Mouse (Mus musculus): ENCODE data around the gene Usp5.

The Usp5 gene

GRCm38 (mm10) chr6:124828868-124829798 lies at the start of gene Usp5, which contains the start of gene Cdca3:
Gene Usp5 (minus strand): TSS chr6:124829484.
Gene Cdca3 (plus strand): TSS chr6:124829547.
- peak; percentile 95 to 98 for DNase-seq (ENCODE audit: low spot score in 2 of 2)

DNA sequence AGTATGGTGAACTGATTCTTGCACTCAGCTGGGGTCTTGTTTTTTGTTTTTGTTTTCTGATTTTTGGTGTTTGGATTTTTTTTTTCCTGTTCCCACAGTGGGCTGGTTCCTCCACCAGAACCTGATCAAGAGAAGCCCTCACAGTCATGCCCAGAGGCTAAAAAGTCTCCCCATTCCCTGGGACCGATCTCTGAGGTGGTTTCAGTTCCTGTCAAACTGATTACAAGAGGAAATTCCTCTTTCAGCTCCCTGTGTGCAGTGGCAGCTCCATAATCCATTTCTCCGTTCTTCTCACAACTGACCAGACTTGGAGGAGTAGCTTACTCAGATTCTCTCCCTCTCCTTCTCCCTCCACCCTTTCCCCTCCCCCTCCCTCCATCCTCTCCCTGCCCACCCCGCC lies 45.1 kb upstream of the Usp5 start:
- DNase-seq (ENCODE audit: low spot score in 2 of 2): no peak

DNA sequence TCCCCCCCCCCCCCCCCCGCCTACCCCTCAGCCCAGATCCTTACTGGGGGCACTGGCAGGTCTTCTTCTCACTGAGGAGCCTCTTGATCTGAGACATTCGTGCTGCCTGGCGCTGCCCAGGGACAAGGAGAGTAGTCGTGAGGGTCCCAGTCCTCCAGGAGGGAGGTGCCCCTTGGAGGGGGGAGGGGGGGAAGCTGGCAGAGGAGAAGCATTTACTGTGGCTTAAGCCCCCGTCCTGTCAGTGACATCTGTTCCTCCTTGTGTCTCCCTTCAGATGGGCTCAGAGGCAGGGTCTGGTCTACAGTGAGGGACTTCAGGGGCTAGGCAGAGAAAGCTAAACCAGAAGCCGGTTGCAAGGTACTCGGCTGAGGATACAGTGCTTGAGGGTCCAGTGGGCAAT lies 37.3 kb upstream of the Usp5 start:
- no peak for DNase-seq (ENCODE audit: low spot score in 2 of 2)

DNA sequence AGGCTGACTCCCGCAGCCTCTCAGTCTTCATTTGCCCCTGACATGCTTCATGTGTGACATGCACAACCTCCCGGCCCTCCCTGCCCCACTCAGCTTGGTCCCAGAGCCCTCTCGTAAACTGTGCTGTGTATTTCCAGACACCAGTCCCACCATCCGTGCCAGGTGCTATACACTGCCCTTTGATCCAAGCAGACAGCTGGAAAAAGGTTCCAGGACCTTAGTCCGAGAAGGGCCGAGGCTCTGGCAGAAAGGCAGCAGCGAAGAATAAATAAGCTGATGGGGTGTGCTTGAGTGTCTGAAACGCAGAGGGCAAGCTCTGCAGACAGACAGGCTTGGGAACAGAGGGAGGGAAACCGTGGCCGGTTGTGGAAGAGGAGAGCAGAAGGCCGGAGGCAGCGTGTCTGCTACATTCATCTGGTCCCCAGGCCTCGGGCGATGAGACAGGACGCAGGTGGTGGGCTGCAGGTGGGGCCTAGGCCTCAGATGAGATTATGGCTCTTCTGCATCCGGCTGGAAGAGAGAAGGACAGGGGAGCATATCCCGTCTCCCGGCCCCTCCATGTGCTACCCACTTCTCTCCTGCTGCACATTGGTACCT lies 36.6 kb upstream of the Usp5 start:
- DNase-seq (ENCODE audit: low spot score in 2 of 2): no peak

- DNase-seq (ENCODE audit: low spot score in 2 of 2): peak; percentile 52 to 57
Measured at GRCm38 (mm10) chr6:124863658-124864298, 34.5 kb upstream of the Usp5 start, which contains the start of gene Gpr162. Gene Gpr162 (minus strand): TSS chr6:124863983.

- DNase-seq (ENCODE audit: low spot score in 2 of 2): no peak
Measured at GRCm38 (mm10) chr6:124863125-124863657, 33.9 kb upstream of the Usp5 start.

GRCm38 (mm10) chr6:124862406-124863124 lies 33.3 kb upstream of the Usp5 start:
- DNase-seq (ENCODE audit: low spot score in 2 of 2): no peak

- no peak for DNase-seq (ENCODE audit: low spot score in 2 of 2)
Measured at GRCm38 (mm10) chr6:124861802-124862201, 32.5 kb upstream of the Usp5 start.

GRCm38 (mm10) chr6:124861266-124861665 lies 32.0 kb upstream of the Usp5 start:
- no peak for DNase-seq (ENCODE audit: low spot score in 2 of 2)

DNA sequence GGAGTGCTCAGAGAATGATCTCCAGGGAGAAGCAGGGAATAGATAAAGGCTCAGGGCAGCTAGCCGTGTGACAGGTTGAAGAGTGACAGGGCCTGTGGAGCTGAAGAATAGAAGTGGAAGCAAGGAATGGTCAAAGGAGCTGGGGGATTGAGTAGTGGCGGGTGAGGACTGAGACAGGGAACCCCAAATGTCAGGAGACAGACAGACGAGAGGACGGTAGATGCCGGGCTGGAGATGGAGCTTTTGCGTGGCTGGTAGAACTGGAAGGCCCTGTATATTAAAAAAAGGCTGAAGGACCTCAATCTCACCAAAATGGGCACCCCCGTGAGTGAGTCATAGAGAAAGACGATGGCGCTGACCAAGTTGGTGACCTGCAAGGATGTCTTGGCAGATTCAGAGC lies 31.2 kb upstream of the Usp5 start:
- DNase-seq (ENCODE audit: low spot score in 2 of 2): no peak

- peak; percentile 89 to 91 for DNase-seq (ENCODE audit: low spot score in 2 of 2)
Measured at GRCm38 (mm10) chr6:124859725-124860124, 30.4 kb upstream of the Usp5 start.

GRCm38 (mm10) chr6:124858561-124859318 lies 29.5 kb upstream of the Usp5 start:
- DNase-seq (ENCODE audit: low spot score in 2 of 2): no peak

- no peak for DNase-seq (ENCODE audit: low spot score in 2 of 2)
Measured at GRCm38 (mm10) chr6:124857840-124858530, 28.7 kb upstream of the Usp5 start.

GRCm38 (mm10) chr6:124856916-124857839 lies 27.9 kb upstream of the Usp5 start, which contains the start of gene P3h3:
Gene P3h3 (minus strand): TSS chr6:124857752.
- peak; percentile 64 to 81 for DNase-seq (ENCODE audit: low spot score in 2 of 2)

DNA sequence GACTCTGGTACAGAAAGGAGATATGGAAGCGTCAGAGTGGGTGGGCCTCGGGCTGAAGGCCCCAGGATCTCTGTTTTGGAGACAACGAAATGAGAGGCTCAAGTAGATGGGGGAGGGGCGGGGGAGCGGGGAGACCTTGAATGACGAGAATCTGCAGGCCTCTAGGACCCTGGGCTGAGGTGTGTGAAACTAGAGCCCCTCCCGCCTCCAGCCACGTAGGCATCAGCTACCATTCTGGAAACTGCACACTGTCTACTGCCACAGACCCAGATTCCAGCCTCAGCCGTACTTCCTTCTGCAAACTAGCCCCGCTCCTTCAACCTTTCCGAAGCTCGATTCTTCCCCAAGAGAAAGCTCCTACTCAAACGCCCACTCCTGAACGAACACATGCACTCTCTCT lies 27.0 kb upstream of the Usp5 start:
- peak in 1 of 2 experiments; percentile 40 for DNase-seq (ENCODE audit: low spot score in 2 of 2)

DNA sequence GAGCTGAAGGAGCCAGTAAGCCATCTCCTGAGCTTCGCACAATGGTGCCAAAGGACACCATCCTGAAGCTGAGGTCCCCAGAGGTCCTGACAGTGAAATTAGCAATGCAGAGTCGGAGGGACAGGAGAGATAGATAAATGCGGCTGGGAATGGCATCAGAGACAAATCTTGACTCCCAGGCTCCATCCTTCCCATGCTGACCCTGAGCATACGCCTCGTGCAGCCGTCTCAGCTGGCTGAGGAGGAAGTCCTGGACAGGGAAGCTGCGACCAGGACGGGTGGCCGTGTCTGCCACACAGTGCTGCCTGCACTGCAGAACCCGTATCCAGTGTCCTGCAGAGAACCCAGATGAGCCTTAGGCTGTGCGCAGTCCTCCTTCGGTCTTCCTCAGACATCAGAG lies 25.4 kb upstream of the Usp5 start:
- no peak for DNase-seq (ENCODE audit: low spot score in 2 of 2)

- no peak for DNase-seq (ENCODE audit: low spot score in 2 of 2)
Measured at GRCm38 (mm10) chr6:124850535-124850934, 21.3 kb upstream of the Usp5 start.

- DNase-seq (ENCODE audit: low spot score in 2 of 2): peak; percentile 94 to 96
Measured at GRCm38 (mm10) chr6:124847305-124847704, 18.0 kb upstream of the Usp5 start.
